Mouse (Mus musculus) liver, embryonic 12.5 days (tissue): ENCODE data around the gene Nploc4. TPM values are rescaled to one million over a fixed set of nuclear protein-coding genes. Genes with fewer than 3 reads are reported as not detected.
A peak's percentile ranks its signal among the peaks of the same experiment; 100 is the strongest.
"Not testable (repeated sequence)": the region's sequence is repeated elsewhere in the genome, so short reads cannot be mapped to it uniquely, and the experiment has no call there.

Experiments
- ATAC-seq: fragments of 200-750 bp; cut with Nextera tagmentation; 2 replicates; pipeline ENCODE4 v1.8.0; 2017; ENCODE audit warnings: moderate number of reproducible peaks, mild to moderate bottlenecking, moderate library complexity
- H3K27ac ChIP-seq: fragments of 300-500 bp; sonication (generic); 2 replicates; pipeline ENCODE4 v1.5.1; 2016; ENCODE audit warnings: mild to moderate bottlenecking
- H3K27me3 ChIP-seq: fragments of 300-500 bp; sonication (generic); replicated peaks from 2 replicates; pipeline ENCODE4 v1.6.1; 2016; ENCODE audit warnings: mild to moderate bottlenecking, moderate library complexity
- H3K36me3 ChIP-seq: fragments of 300-500 bp; sonication (generic); 2 replicates; pipeline ENCODE4 v1.6.1; 2016; ENCODE audit warnings: mild to moderate bottlenecking, moderate library complexity
- H3K4me1 ChIP-seq: fragments of 300-500 bp; sonication (generic); 2 replicates; pipeline ENCODE4 v1.6.1; 2016
- H3K4me2 ChIP-seq: fragments of 300-500 bp; sonication (generic); 2 replicates; pipeline ENCODE4 v1.6.1; 2016; ENCODE audit warnings: mild to moderate bottlenecking, moderate library complexity
- H3K4me3 ChIP-seq: fragments of 300-500 bp; sonication (generic); 2 replicates; pipeline ENCODE4 v1.5.1; 2016; ENCODE audit warnings: mild to moderate bottlenecking, moderate library complexity
- H3K9ac ChIP-seq: fragments of 300-500 bp; sonication (generic); 2 replicates; pipeline ENCODE4 v1.6.1; 2016; ENCODE audit warnings: mild to moderate bottlenecking, moderate library complexity
- H3K9me3 ChIP-seq: fragments of 300-500 bp; sonication (generic); replicated peaks from 2 replicates; pipeline ENCODE4 v1.6.1; 2016; ENCODE audit warnings: mild to moderate bottlenecking, moderate library complexity
- WGBS: fragments of 180-500 bp; shearing (Covaris S2); methylation state at CpG from one replicate; pipeline ENCODE4 v1.1.7; 2016; ENCODE audit not compliant: insufficient replicate concordance; 5-methylcytosine and 5-hydroxymethylcytosine counted together
- polyA plus RNA-seq: library from polyadenylated mRNA; unstranded; fragments of >200 nt; fragmentation: Nextera tagmentation; extraction: Ambion mirVana; gene quantifications from 2 replicates; pipeline ENCODE4 v1.2.1, GENCODE M21; 2016

Gene Nploc4
- polyA plus RNA-seq, 1 experiment from 2014 or later, result 46.3 TPM

DNA sequence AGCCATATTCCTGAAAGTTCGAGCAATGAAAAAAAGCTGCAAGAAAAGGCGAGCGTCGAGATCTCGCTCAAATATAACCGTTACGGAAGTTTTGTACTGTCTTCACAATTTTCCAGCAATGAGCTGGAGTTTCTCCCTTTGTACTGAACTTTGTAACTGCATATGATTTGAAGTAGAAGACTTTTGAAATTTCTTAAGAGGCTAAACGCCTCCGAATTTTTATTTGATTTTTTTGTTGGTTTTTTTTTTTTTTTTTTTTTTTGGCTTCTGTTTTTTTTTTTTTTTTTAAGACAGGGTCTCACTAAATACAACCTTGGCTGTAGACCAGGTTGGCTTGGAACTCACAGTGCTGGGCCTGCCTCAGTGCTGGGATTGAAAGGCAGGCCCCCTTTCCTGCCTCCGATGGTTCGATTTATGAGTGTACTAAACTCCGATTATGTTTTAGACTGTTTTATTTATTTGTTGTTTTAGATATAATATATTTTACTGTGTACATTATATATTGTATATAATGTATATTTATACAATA is 413 bp upstream of the Nploc4 start:
- Histone ChIP-seq H3K9ac (peak overlapping the region; percentile 97), H3K4me3 (peak overlapping the region; percentile 96), H3K4me2 (peak overlapping the region; percentile 84), H3K36me3 (peaks cover 30% of the 10 kb centered on the region), H3K9me3 (no peaks in the 10 kb centered on the region), H3K4me1 (peaks cover 13% of the 10 kb centered on the region), H3K27ac (peak overlapping the region; percentile 93), H3K27me3 (no peaks in the 10 kb centered on the region)
- ATAC-seq, result no peak
- 29% methylated on average over 12 of the region's 12 CpGs for WGBS

DNA sequence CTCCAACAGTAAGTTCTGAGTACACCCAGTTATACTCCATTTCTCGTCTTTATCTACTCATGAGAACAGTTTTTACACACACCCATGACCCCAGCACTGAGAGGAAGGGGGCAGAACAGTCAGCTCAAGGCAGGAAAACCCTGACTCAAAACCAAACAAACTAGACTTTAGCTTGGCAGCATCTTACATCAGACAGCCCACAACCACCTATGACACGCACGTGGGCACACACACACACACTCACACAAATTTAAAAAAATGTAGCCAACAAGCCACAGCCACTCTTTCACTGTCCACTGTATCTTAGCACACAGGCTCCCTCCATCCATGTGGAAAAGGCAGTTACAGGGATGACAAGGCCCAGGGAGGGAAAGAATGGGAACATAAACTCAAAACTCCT is 10.8 kb downstream of the Nploc4 start:
- Histone ChIP-seq H3K4me2 (no peak overlapping the region), H3K9me3 (no peaks in the 10 kb centered on the region), H3K4me1 (peaks cover 10% of the 10 kb centered on the region; the same call in 1 of the 2 replicates), H3K4me3 (no peak overlapping the region), H3K27me3 (no peaks in the 10 kb centered on the region), H3K27ac (0 out of 2 replicates have a peak overlapping the region, but pooled peaks have one; percentile 5), H3K9ac (no peak overlapping the region), H3K36me3 (peaks cover 97% of the 10 kb centered on the region)
- 75% methylated on average over 3 of the region's 3 CpGs for WGBS
- no peak for ATAC-seq

DNA sequence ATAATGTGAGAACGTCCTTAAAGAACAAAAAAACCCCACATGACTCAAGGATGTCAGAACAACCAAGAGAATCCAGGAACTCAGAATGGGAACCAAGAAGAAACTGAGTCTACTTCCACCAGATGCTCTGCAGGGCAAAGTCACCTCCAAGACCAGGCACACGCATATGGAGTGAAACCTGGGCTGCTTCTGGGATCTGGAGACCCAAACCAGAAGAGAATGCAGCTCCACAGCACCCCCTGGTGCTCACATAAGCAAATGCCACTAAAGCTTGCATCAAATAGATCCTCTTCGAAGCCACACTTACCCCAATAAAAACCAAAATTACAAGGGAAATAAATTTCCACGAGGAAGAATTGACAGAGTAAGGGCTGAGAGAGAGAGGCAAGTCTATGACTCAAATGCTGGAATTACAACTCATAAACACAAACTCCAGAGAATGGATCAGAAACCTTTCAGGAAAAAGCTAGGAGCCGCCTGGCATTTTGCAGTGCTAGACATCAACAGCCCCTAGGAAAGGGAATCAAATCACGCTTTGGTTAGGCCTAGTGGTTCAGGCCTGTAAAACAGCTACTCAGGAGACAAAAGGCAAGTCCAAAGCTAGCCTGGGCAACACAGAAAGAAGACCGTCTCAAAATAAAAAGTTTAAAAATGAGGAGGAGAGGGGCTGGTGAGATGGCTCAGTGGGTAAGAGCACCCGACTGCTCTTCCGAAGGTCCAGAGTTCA is 13.8 kb downstream of the Nploc4 start:
- Histone ChIP-seq H3K4me2 (no peak overlapping the region), H3K27ac (no peak overlapping the region), H3K36me3 (peaks cover 98% of the 10 kb centered on the region), H3K27me3 (no peaks in the 10 kb centered on the region), H3K4me3 (no peak overlapping the region), H3K9ac (no peak overlapping the region), H3K9me3 (no peaks in the 10 kb centered on the region), H3K4me1 (peaks cover 10% of the 10 kb centered on the region; the same call in 1 of the 2 replicates)
- WGBS, result 73% methylated on average over 9 of the region's 9 CpGs
- no peak for ATAC-seq

DNA sequence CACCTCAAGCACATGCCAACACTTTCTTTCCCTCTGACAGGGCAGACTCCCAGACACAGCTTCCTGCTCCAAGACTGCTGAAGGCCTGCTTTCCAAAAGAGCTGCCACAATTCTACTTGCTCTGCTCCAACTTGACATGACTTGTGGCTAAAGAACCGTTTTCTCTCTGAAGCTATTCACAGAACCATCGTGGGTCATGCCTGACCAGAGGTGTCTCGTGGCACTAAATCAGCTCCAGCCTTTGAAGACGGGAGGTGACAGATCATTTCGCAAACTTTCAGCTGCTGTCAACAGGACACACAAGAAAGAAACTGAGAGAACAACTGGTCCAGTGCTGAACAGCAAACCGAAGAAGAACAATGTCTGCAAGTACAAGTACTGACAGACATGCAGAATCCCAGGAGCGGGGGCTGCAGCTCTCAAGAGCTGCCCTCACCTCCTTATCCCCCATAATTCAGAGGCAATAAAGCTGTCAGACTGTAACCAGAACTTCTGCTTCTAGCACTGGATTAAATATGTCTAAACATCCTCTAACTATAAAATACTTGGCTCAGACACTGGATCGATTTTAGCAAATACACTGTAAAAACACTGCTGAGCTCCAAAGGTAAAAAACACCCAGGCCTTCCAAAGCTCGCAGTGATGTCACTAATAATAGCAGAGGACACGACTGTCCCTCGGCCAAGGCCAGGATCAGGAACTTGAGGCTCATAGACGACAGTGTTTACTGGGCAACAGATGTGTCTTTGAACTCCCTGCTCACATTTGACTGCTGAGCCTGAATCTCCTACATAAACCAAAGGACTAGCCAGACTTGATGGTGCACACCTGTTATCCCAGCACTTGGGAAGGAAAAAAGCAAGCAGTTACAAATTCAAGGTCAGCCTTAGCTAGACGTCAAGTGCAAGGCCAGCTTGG is 14.6 kb downstream of the Nploc4 start:
- WGBS, result 80% methylated on average over 13 of the region's 13 CpGs
- ATAC-seq, result no peak
- Histone ChIP-seq H3K36me3 (peaks cover 98% of the 10 kb centered on the region), H3K9me3 (no peaks in the 10 kb centered on the region), H3K4me1 (peaks cover 10% of the 10 kb centered on the region; the same call in 1 of the 2 replicates), H3K9ac (no peak overlapping the region), H3K27ac (0 out of 2 replicates have a peak overlapping the region, but pooled peaks have one; percentile 10), H3K4me3 (no peak overlapping the region), H3K4me2 (no peak overlapping the region), H3K27me3 (no peaks in the 10 kb centered on the region)

DNA sequence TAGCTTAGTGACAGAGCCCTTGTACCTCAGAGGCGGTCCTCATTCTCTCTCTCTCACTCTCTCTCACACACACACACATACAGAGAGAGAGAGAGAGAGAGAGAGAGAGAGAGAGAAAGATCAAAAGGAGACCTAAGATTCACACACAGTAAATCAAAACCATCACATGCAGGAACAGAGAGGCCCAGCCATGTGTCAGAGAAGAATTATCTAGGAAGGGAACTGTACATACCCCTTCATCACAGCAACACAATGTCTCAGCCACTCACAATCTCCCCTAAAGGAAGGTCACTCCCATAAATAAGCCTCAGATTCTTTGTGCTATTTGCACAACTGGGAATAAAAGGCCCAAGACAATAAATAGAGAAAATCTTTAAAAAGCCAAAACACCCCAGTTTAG is 18.9 kb downstream of the Nploc4 start:
- H3K27me3 ChIP-seq, result no peaks in the 10 kb centered on the region
- peaks cover 98% of the 10 kb centered on the region for H3K36me3 ChIP-seq
- 93% methylated on average over 1 of the region's 1 CpGs for WGBS
- no peak overlapping the region for H3K27ac ChIP-seq
- no peak overlapping the region for H3K4me2 ChIP-seq
- H3K4me1 ChIP-seq, result 0 out of 2 replicates have a peak, but pooled peaks cover 6% of the 10 kb centered on the region
- H3K9ac ChIP-seq, result no peak overlapping the region
- ATAC-seq, result no peak
- H3K9me3 ChIP-seq, result no peaks in the 10 kb centered on the region
- H3K4me3 ChIP-seq, result no peak overlapping the region

DNA sequence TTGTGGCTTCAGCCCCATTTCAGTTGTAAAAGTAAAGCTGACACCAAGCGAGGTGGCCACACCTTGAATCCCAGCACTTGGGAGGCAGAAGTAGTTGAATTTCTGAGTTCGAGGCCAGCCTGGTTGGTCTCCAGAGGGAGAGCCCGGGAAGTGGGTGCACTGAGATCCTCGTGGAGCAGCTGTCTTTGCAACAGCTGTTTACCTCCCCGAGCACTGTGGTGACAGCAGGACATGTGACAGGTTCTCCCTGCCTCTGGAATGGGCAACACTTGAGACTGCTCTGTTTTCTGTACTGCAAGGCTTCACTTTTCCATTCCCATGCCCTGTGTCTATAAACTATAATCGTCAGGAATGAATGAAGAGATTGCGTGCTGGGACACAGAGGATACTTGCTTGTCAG is 19.7 kb downstream of the Nploc4 start:
- Histone ChIP-seq H3K36me3 (peaks cover 98% of the 10 kb centered on the region), H3K27ac (no peak overlapping the region), H3K4me3 (no peak overlapping the region), H3K9me3 (no peaks in the 10 kb centered on the region), H3K27me3 (no peaks in the 10 kb centered on the region), H3K4me2 (no peak overlapping the region), H3K4me1 (0 out of 2 replicates have a peak, but pooled peaks cover 6% of the 10 kb centered on the region), H3K9ac (no peak overlapping the region)
- ATAC-seq, result no peak
- WGBS, result 90% methylated on average over 7 of the region's 7 CpGs

DNA sequence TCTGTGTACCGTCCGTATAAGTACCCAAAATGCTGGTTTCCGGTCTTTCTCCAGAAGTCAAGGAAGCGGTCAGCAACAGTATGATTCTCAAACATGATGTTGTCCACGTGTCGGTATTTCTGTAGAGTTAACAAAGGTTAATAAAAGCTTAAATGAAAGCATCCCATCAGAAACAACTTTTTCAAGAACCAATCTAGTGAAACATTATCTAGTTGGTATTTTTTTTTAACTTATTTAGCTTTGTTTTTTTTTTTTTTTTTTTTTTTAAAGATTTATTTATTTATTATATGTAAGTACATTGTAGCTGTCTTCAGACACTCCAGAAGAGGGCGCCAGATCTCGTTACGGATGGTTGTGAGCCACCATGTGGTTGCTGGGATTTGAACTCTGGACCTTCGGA is 23.9 kb downstream of the Nploc4 start:
- 92% methylated on average over 7 of the region's 10 CpGs for WGBS
- H3K9me3 ChIP-seq, H3K4me3 ChIP-seq, ATAC-seq, H3K9ac ChIP-seq, H3K4me1 ChIP-seq, H3K27me3 ChIP-seq, H3K4me2 ChIP-seq, H3K27ac ChIP-seq: not testable (repeated sequence)
- peaks cover 98% of the 10 kb centered on the region for H3K36me3 ChIP-seq

DNA sequence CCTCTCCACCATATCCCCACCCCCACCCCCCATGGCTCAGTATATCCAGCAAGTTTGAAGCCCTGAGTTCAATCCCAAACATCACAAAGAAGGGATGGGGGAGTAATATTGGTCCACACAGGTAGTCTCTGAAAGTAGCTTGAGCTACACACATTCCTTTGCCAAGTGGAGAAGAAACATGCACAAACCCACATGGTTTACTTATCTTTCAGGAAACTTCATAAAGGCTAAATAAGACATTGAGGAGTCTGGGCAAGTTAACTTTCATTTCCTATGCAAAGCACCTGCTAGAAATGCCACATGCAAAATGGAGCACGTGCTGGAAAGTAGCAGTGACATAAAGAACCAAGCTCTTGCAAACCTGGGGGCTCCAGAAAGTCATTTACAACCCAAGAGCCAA is 31.1 kb downstream of the Nploc4 start:
- Histone ChIP-seq H3K4me2 (peak overlapping the region; percentile 32; the same call in 1 of the 2 replicates), H3K27ac (peak overlapping the region; percentile 68; the same call in 1 of the 2 replicates), H3K9me3 (no peaks in the 10 kb centered on the region), H3K4me1 (peaks cover 40% of the 10 kb centered on the region), H3K9ac (no peak overlapping the region), H3K27me3 (no peaks in the 10 kb centered on the region), H3K36me3 (peaks cover 100% of the 10 kb centered on the region), H3K4me3 (no peak overlapping the region)
- no peak for ATAC-seq
- 50% methylated on average over 1 of the region's 1 CpGs for WGBS

DNA sequence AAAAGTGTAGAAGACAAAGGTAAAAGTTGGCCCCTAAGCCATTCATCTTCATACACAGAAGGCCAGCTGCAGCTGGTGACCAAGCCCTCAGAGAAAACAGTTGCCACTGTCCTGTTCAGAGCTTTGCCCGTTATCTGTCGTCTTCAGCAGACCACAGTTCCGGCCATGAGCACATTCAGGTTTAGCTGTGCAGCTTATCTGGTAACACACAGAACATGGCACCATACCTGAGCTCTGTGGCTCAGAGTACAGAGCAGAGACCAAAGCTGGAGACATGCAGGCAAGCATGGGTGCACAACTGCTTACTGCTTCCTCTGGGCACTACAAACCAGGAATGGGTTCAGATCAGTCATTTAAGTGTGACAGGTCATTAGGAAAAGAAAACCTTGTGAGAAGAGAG is 31.6 kb downstream of the Nploc4 start:
- ATAC-seq, result peak; percentile 96
- no peaks in the 10 kb centered on the region for H3K9me3 ChIP-seq
- WGBS, result 14% methylated on average over 3 of the region's 3 CpGs
- H3K4me2 ChIP-seq, result peak overlapping the region; percentile 32
- H3K4me3 ChIP-seq, result no peak overlapping the region
- peaks cover 100% of the 10 kb centered on the region for H3K36me3 ChIP-seq
- H3K9ac ChIP-seq, result peak overlapping the region; percentile 17; the same call in 1 of the 2 replicates
- peaks cover 46% of the 10 kb centered on the region for H3K4me1 ChIP-seq
- peak overlapping the region; percentile 68 for H3K27ac ChIP-seq
- H3K27me3 ChIP-seq, result no peaks in the 10 kb centered on the region

DNA sequence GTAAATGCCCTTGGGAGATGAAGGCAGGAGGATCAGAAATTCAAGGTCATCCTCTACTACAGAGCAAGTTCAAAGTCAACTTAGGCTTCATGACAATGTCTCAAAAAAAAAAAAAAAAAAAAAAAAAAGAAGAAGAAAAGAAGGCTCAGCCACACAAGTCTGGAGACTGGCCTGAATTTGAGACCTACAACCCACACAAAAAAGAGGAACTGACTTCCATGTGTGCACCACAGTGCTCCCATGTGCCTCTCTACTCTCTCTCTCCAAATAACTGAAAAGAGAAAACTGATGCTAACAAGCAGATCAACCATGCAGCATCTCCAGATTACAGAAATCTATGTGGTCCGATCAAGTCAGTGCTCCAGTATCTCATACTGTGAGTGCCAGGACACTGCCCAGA is 32.7 kb downstream of the Nploc4 start:
- Histone ChIP-seq H3K9me3 (no peaks in the 10 kb centered on the region), H3K4me3 (no peak overlapping the region), H3K36me3 (peaks cover 100% of the 10 kb centered on the region), H3K9ac (no peak overlapping the region), H3K27ac (peak overlapping the region; percentile 43; the same call in 1 of the 2 replicates), H3K4me2 (no peak overlapping the region), H3K4me1 (peaks cover 55% of the 10 kb centered on the region), H3K27me3 (no peaks in the 10 kb centered on the region)
- WGBS, result 71% methylated on average over 1 of the region's 1 CpGs
- ATAC-seq, result no peak

DNA sequence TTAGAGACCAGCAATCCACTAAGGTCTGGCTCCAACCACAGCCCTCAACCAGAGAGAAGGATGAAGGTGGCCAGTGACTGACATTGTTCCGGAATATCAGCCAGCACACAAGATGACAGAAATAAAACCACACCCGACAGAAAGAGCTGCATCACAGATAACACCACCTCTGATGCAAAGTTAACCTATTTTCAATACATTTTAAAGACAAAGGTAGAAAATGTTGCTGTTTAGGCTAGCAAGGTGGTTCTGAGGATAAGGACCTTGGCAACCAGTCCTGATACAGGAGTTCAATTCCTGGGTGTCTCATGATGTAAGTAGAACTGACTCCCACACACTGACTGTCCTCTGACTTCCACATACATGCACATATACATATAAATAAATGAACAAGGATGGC is 38.2 kb downstream of the Nploc4 start:
- Histone ChIP-seq H3K9ac (0 out of 2 replicates have a peak overlapping the region, but pooled peaks have one; percentile 18), H3K27ac (peak overlapping the region; percentile 65), H3K4me2 (peak overlapping the region; percentile 28), H3K36me3 (peaks cover 96% of the 10 kb centered on the region), H3K4me3 (no peak overlapping the region), H3K9me3 (no peaks in the 10 kb centered on the region), H3K27me3 (no peaks in the 10 kb centered on the region), H3K4me1 (peaks cover 33% of the 10 kb centered on the region)
- peak; percentile 76 for ATAC-seq
- 31% methylated on average over 2 of the region's 2 CpGs for WGBS

DNA sequence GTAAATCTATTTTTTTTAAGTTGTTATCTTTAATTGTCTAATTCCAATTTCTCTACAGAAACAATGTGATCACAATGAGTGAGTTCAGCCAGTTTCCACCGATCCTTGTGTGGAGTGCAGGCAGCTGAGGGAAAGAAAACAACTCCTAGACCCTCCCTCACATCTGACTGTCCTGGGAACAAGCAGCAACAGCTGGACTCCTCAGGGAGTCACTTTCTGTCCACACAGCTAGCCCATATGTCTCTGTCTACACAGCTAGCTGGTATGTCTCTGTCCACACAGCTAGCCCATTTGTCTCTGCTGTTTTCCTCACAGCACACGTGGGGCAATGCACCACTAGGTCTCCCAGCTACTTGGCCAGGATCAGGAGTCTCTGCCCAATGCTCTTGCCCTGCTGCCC is 39.9 kb downstream of the Nploc4 start:
- no peak overlapping the region for H3K4me3 ChIP-seq

More for the DNA sequence above, 39.9 kb downstream of the Nploc4 start:
- Histone ChIP-seq H3K9ac (no peak overlapping the region), H3K9me3 (no peaks in the 10 kb centered on the region), H3K4me1 (peaks cover 33% of the 10 kb centered on the region), H3K4me2 (no peak overlapping the region), H3K27me3 (no peaks in the 10 kb centered on the region), H3K27ac (no peak overlapping the region), H3K36me3 (peaks cover 96% of the 10 kb centered on the region)
- no peak for ATAC-seq
- 72% methylated on average over 2 of the region's 2 CpGs for WGBS
